Mouse (Mus musculus): ENCODE results near the gene Klhl11. TPM values are rescaled to one million over a fixed set of nuclear protein-coding genes. Genes with fewer than 3 reads are reported as not detected.

Gene Klhl11
- total RNA-seq, 2 experiments from 2014 or later = 56.2 to 58.2 TPM

DNA sequence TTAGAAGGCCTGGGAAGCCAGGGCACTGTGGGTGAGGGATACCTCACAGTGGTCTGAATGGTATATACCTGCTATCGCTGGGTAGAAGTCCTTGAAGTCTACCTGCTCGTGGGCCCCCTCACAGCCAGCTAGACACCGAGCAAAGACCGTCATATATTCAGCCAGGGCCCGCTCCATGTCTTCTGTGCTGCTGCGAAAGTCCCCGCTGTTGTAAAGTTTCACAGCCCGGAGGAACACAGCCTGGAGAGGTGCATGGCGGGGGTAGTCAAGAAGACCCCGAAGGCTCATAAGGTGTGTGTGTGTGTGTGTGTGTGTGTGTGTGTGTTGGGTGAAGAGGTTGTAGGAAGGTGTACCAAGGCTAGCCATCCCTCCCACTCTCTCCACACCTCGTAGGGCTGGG is 59.0 kb downstream of the Klhl11 start:
- DNase-seq = no peak

Small RNA genes lying within 50 kb of the gene (microRNA-seq; reads per million reads assigned to microRNA genes)
- gene Gm27374 = not detected
- gene Mir7116 = not detected

Other genes starting within 250 kb of the Klhl11 start
- gene Krt16, start 223.8 kb downstream of the Klhl11 start, total RNA-seq (2021) = not detected
- gene Krt17, start 211.7 kb downstream of the Klhl11 start, total RNA-seq (2021) = not detected
- gene Krt42, start 202.9 kb downstream of the Klhl11 start, total RNA-seq (2021) = not detected
- gene Eif1, start 152.9 kb downstream of the Klhl11 start, total RNA-seq (2021) = 1,000 to 10,000 TPM; 1,327 to 1,427 TPM
- gene Gast, start 138.3 kb downstream of the Klhl11 start, total RNA-seq (2021) = not detected
- 10 to 100 TPM; 36.0 to 43.8 TPM for gene Hap1, start 116.6 kb downstream of the Klhl11 start, total RNA-seq (2021)
- gene Jup, start 75.0 kb downstream of the Klhl11 start, total RNA-seq (2021) = 10 to 100 TPM; 73.9 to 87.1 TPM
- 10 to 100 TPM; 26.3 to 40.5 TPM for gene P3h4, start 57.9 kb downstream of the Klhl11 start, total RNA-seq (2021)
- 10 to 100 TPM; 23.7 to 27.2 TPM for gene Fkbp10, start 57.0 kb downstream of the Klhl11 start, total RNA-seq (2021)
- 10 to 100 TPM; 53.8 to 58.2 TPM for gene Nt5c3b, start 30.9 kb downstream of the Klhl11 start, total RNA-seq (2021)
- 1 to 10 TPM in 1 of 2 experiments, under 1 TPM in 1; 0.63 to 1.2 TPM for gene Klhl10, start 30.8 kb downstream of the Klhl11 start, total RNA-seq (2021)
- 1,000 to 10,000 TPM; 1,688 to 2,194 TPM for gene Acly, start 55.3 kb upstream of the Klhl11 start, total RNA-seq (2021)
- gene Ttc25, start 72.9 kb upstream of the Klhl11 start, total RNA-seq (2021) = 1 to 10 TPM; 5.6 to 7.7 TPM
- gene Cnp, start 102.2 kb upstream of the Klhl11 start, total RNA-seq (2021) = 10 to 100 TPM; 46.5 to 60.7 TPM
- gene Nkiras2, start 146.5 kb upstream of the Klhl11 start, total RNA-seq (2021) = 10 to 100 TPM; 32.9 to 43.6 TPM
- 100 to 1,000 TPM; 207 to 222 TPM for gene Dnajc7, start 147.4 kb upstream of the Klhl11 start, total RNA-seq (2021)
- gene Zfp385c, start 219.7 kb upstream of the Klhl11 start, total RNA-seq (2021) = under 1 TPM; 0.13 to 0.43 TPM
- 10 to 100 TPM; 39.5 to 60.6 TPM for gene Dhx58, start 231.5 kb upstream of the Klhl11 start, total RNA-seq (2021)
- 10 to 100 TPM; 44.5 to 45.5 TPM for gene Kat2a, start 239.7 kb upstream of the Klhl11 start, total RNA-seq (2021)
- gene Hspb9, start 241.1 kb upstream of the Klhl11 start, total RNA-seq (2021) = not detected

Data from adrenal gland, postnatal 36 days (tissue).